In genomic region chr13:98264111-98264510, GRCm38 (mm10) we compare ENCODE assay signal across 8 mouse cellular contexts. TPM values are rescaled to one million over a fixed set of nuclear protein-coding genes. Genes with fewer than 3 reads are reported as not detected.
DNase-seq lines count a peak whose midpoint lies in the region; ATAC-seq and TF ChIP-seq lines count a peak whose summit lies in the region.

No protein-coding gene starts in this region.

- H3K9me3 ChIP-seq in embryonic facial prominence, embryonic 10.5 days, result no peaks in the 10 kb centered on the region
- H3K9me3 ChIP-seq in intestine, postnatal 0 days (ENCODE audit: control insufficient read depth), result no peaks in the 10 kb centered on the region

- peak overlapping the region; percentile 94 for H3K4me2 ChIP-seq in intestine, postnatal 0 days (replicated peaks; ENCODE audit: low read depth)

- ATAC-seq in intestine, postnatal 0 days, result no peak

- peaks cover 13% of the 10 kb centered on the region for H3K4me1 ChIP-seq in liver, adult 2 months (ENCODE audit: control insufficient read depth, insufficient read depth, low read length)
- peaks cover 23% of the 10 kb centered on the region for H3K4me1 ChIP-seq in embryonic facial prominence, embryonic 10.5 days
- H3K4me1 ChIP-seq in intestine, postnatal 0 days (replicated peaks; ENCODE audit: control insufficient read depth, insufficient read depth, low read length), result no peaks in the 10 kb centered on the region
- peaks cover 2% of the 10 kb centered on the region; the same call in 1 of the 2 replicates for H3K4me1 ChIP-seq in olfactory bulb, adult 2 months (ENCODE audit: control insufficient read depth, insufficient read depth, low read length)

- peak overlapping the region; percentile 14; the same call in 1 of the 2 replicates for H3K4me3 ChIP-seq in liver, adult 2 months (ENCODE audit: insufficient read depth, low read depth, low read length)
- peak overlapping the region; percentile 96 for H3K4me3 ChIP-seq in embryonic facial prominence, embryonic 10.5 days
- peak overlapping the region; percentile 60 for H3K4me3 ChIP-seq in intestine, postnatal 0 days (ENCODE audit: low read depth, low read length)
- 0 out of 2 replicates have a peak overlapping the region, but pooled peaks have one; percentile 3 for H3K4me3 ChIP-seq in olfactory bulb, adult 2 months (ENCODE audit: insufficient read depth, low read depth, low read length)

- H3K79me2 ChIP-seq in liver, adult 2 months (ENCODE audit: control insufficient read depth, insufficient read depth, low read length), result peaks cover 6% of the 10 kb centered on the region

- TF ChIP-seq POLR2A in liver, adult 2 months (IDR thresholded peaks at IDR 0.05; ENCODE audit: extremely low read depth, insufficient read depth, low read length), result no peak
- no peak for TF ChIP-seq POLR2A in olfactory bulb, adult 2 months (IDR thresholded peaks at IDR 0.05; ENCODE audit: insufficient read depth, low read depth, low read length)

- 46% methylated on average over 5 of the region's 5 CpGs for WGBS in liver, adult 2 months
- 40% methylated on average over 5 of the region's 5 CpGs for WGBS in embryonic facial prominence, embryonic 10.5 days
- WGBS in intestine, postnatal 0 days, result 23% methylated on average over 5 of the region's 5 CpGs
- 26% methylated on average over 5 of the region's 5 CpGs for WGBS in olfactory bulb, adult 2 months

- H3K36me3 ChIP-seq in liver, adult 2 months (ENCODE audit: control insufficient read depth, insufficient read depth, low read length), result peaks cover 25% of the 10 kb centered on the region
- H3K36me3 ChIP-seq in embryonic facial prominence, embryonic 10.5 days (replicated peaks), result peaks cover 33% of the 10 kb centered on the region
- H3K36me3 ChIP-seq in intestine, postnatal 0 days (ENCODE audit: control insufficient read depth, insufficient read depth), result peaks cover 15% of the 10 kb centered on the region

- no peaks in the 10 kb centered on the region for H3K27me3 ChIP-seq in liver, adult 2 months (ENCODE audit: control insufficient read depth, insufficient read depth, low read length)
- H3K27me3 ChIP-seq in embryonic facial prominence, embryonic 10.5 days (replicated peaks; ENCODE audit: low read depth, poor library complexity, severe bottlenecking), result no peaks in the 10 kb centered on the region
- H3K27me3 ChIP-seq in intestine, postnatal 0 days (replicated peaks; ENCODE audit: control insufficient read depth, insufficient read depth, low read length), result no peaks in the 10 kb centered on the region

- H3K27ac ChIP-seq in liver, adult 2 months (replicated peaks; ENCODE audit: insufficient read depth, low read depth, low read length), result no peak overlapping the region
- H3K27ac ChIP-seq in embryonic facial prominence, embryonic 10.5 days (replicated peaks), result 0 out of 2 replicates have a peak overlapping the region, but pooled peaks have one; percentile 92
- no peak overlapping the region for H3K27ac ChIP-seq in intestine, postnatal 0 days (ENCODE audit: low read depth, low read length)
- H3K27ac ChIP-seq in olfactory bulb, adult 2 months (ENCODE audit: insufficient read depth, low read depth, low read length), result no peak overlapping the region

- no peak for TF ChIP-seq CTCF in liver, adult 2 months (IDR thresholded peaks at IDR 0.05; ENCODE audit: low read depth, low read length)
- TF ChIP-seq CTCF in intestine, postnatal 0 days (IDR thresholded peaks at IDR 0.05; ENCODE audit: low read depth), result no peak
- no peak for TF ChIP-seq CTCF in olfactory bulb, adult 2 months (IDR thresholded peaks at IDR 0.05; ENCODE audit: insufficient read depth, low read depth, low read length)

- DNase-seq in liver, adult 2 months (ENCODE audit: extremely low read depth, low read depth, low spot score), result no peak
- DNase-seq in liver, result no peak
- no peak for DNase-seq in embryonic facial prominence, embryonic 10.5 days (ENCODE audit: low spot score)
- DNase-seq in left cerebral cortex, adult 8-10 months (ENCODE audit: low spot score in 2 of 2), result no peak
- no peak for DNase-seq in urinary bladder, postnatal 14 days (ENCODE audit: low spot score)
- no peak for DNase-seq in left cerebral cortex, adult 18-20 months (ENCODE audit: low spot score in 2 of 2)

- no peak overlapping the region for H3K9ac ChIP-seq in liver, adult 2 months (ENCODE audit: low read depth, low read length)
- H3K9ac ChIP-seq in intestine, postnatal 0 days (ENCODE audit: low read depth, low read length), result no peak overlapping the region

RNA-seq across cellular contexts. Expression of gene Ankra2, which starts 1.2 kb away (rescaled TPM):
- total RNA-seq in liver, adult 2 months (2014; rRNA removed), result 11.1 and 12.8 TPM in 2 replicates
- polyA plus RNA-seq in liver, adult 2 months (2012; rRNA removed), result 6.1 and 6.4 TPM in 2 replicates
- 15.6 and 16.1 TPM in 2 replicates for polyA plus RNA-seq in embryonic facial prominence, embryonic 10.5 days (2016; fragmentation: Nextera tagmentation; extraction: Ambion mirVana)
- 18.9 and 19.3 TPM in 2 replicates for polyA plus RNA-seq in intestine, postnatal 0 days (2015; fragmentation: Nextera tagmentation; extraction: Ambion mirVana)
- not detected in 2 replicates for polyA plus RNA-seq in olfactory bulb, adult 2 months (2012; ENCODE audit: insufficient read depth, insufficient read length, low replicate concordance, missing spikeins)
- total RNA-seq in left cerebral cortex, adult 8-10 months (2022), result 10 to 100 TPM; 43.8 to 48.6 (median 47.9) TPM
- 10 to 100 TPM; 44.6 to 45.9 TPM for total RNA-seq in left cerebral cortex, adult 18-20 months (2021)

RNA-seq across cellular contexts. Expression of gene Utp15, which starts 1.3 kb away (rescaled TPM):
- total RNA-seq in liver, adult 2 months (2014; rRNA removed), result 6.4 and 7.7 TPM in 2 replicates
- polyA plus RNA-seq in liver, adult 2 months (2012; rRNA removed), result 2.4 and 2.5 TPM in 2 replicates
- polyA plus RNA-seq in embryonic facial prominence, embryonic 10.5 days (2016; fragmentation: Nextera tagmentation; extraction: Ambion mirVana), result 52.6 and 55.2 TPM in 2 replicates
- polyA plus RNA-seq in intestine, postnatal 0 days (2015; fragmentation: Nextera tagmentation; extraction: Ambion mirVana), result 9.3 and 9.8 TPM in 2 replicates
- not detected in 2 replicates for polyA plus RNA-seq in olfactory bulb, adult 2 months (2012; ENCODE audit: insufficient read depth, insufficient read length, low replicate concordance, missing spikeins)
- total RNA-seq in left cerebral cortex, adult 8-10 months (2022), result 10 to 100 TPM; 22.1 to 25.2 (median 24.3) TPM
- 10 to 100 TPM; 22.5 to 22.8 TPM for total RNA-seq in left cerebral cortex, adult 18-20 months (2021)

RNA-seq across cellular contexts. Expression of gene Gm21976, which starts 15.6 kb away (rescaled TPM):
- not detected in 2 replicates for total RNA-seq in liver, adult 2 months (2014; rRNA removed)
- polyA plus RNA-seq in liver, adult 2 months (2012; rRNA removed), result not detected in 2 replicates
- polyA plus RNA-seq in embryonic facial prominence, embryonic 10.5 days (2016; fragmentation: Nextera tagmentation; extraction: Ambion mirVana), result not detected in 2 replicates
- polyA plus RNA-seq in intestine, postnatal 0 days (2015; fragmentation: Nextera tagmentation; extraction: Ambion mirVana), result not detected in 2 replicates
- not detected in 2 replicates for polyA plus RNA-seq in olfactory bulb, adult 2 months (2012; ENCODE audit: insufficient read depth, insufficient read length, low replicate concordance, missing spikeins)
- total RNA-seq in left cerebral cortex, adult 8-10 months (2022), result not detected
- not detected for total RNA-seq in left cerebral cortex, adult 18-20 months (2021)

RNA-seq across cellular contexts. Expression of gene Btf3, which starts 52.7 kb away (rescaled TPM):
- total RNA-seq in liver, adult 2 months (2014; rRNA removed), result 233 and 247 TPM in 2 replicates
- 67.6 and 73.3 TPM in 2 replicates for polyA plus RNA-seq in liver, adult 2 months (2012; rRNA removed)
- 764 and 773 TPM in 2 replicates for polyA plus RNA-seq in embryonic facial prominence, embryonic 10.5 days (2016; fragmentation: Nextera tagmentation; extraction: Ambion mirVana)
- 471 and 494 TPM in 2 replicates for polyA plus RNA-seq in intestine, postnatal 0 days (2015; fragmentation: Nextera tagmentation; extraction: Ambion mirVana)
- polyA plus RNA-seq in olfactory bulb, adult 2 months (2012; ENCODE audit: insufficient read depth, insufficient read length, low replicate concordance, missing spikeins), result 487 TPM in 1 of 2 replicates, not detected in the other
- total RNA-seq in left cerebral cortex, adult 8-10 months (2022), result 100 to 1,000 TPM; 167 to 188 (median 185) TPM
- total RNA-seq in left cerebral cortex, adult 18-20 months (2021), result 100 to 1,000 TPM; 171 to 175 TPM

RNA-seq across cellular contexts. Expression of gene Arhgef28, which starts 57.9 kb away (rescaled TPM):
- total RNA-seq in liver, adult 2 months (2014; rRNA removed), result 0.07 and 0.37 TPM in 2 replicates
- 0.20 TPM in 1 of 2 replicates, not detected in the other for polyA plus RNA-seq in liver, adult 2 months (2012; rRNA removed)
- 8.4 and 9.6 TPM in 2 replicates for polyA plus RNA-seq in embryonic facial prominence, embryonic 10.5 days (2016; fragmentation: Nextera tagmentation; extraction: Ambion mirVana)
- polyA plus RNA-seq in intestine, postnatal 0 days (2015; fragmentation: Nextera tagmentation; extraction: Ambion mirVana), result 13.8 and 15.1 TPM in 2 replicates
- polyA plus RNA-seq in olfactory bulb, adult 2 months (2012; ENCODE audit: insufficient read depth, insufficient read length, low replicate concordance, missing spikeins), result not detected in 2 replicates
- 10 to 100 TPM; 29.5 to 41.9 (median 34.7) TPM for total RNA-seq in left cerebral cortex, adult 8-10 months (2022)
- 10 to 100 TPM; 35.4 to 42.3 TPM for total RNA-seq in left cerebral cortex, adult 18-20 months (2021)

Comparison
In these comparisons a context has a peak if more than half of its experiments do, and no peak if none do; other contexts are left out.
1. H3K4me3 ChIP-seq: peak in every context shown above with its lines; median percentile 96 in embryonic facial prominence, embryonic 10.5 days; 60 in intestine, postnatal 0 days; 14 in liver, adult 2 months; 3 in olfactory bulb, adult 2 months.